Mouse (Mus musculus): ENCODE results near the gene Copg2.

DNA sequence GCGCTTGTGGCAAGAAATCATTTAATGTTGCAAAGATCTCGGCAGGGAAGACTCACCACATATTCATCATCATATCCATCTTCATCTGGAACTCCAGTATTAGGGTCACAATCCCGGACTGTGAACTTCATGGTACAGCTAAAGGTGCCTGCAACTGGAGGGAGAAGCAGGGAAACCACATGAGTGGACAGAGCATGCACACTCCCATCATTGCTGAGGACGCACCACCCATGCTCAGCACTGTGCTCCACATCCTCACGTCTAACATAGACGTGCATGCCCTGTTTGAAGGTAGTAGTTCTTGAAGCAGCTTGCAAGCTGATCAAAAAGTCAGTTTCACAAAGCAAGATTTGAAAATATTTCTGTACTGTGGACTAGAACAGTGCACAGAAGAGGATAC lies 146.1 kb downstream of the Copg2 start:
- TF ChIP-seq CTCF (IDR thresholded peaks at IDR 0.05; ENCODE audit: low read depth) (no peak), EP300 (IDR thresholded peaks at IDR 0.05; ENCODE audit: low read depth) (no peak)

All from liver, embryonic 14.5 days (tissue).